Mouse (Mus musculus) CD4-positive, CD25-positive, alpha-beta regulatory T cell, adult 2 months (primary cell): ENCODE results near the gene E130308A19Rik.
A peak's percentile ranks its signal among the peaks of the same experiment; 100 is the strongest.

ENCODE experiments used
- DNase-seq: peaks from one replicate; pipeline ENCODE4 v3.0.0-alpha.2; 2012; ENCODE audit warnings: low read depth, low spot score

Gene E130308A19Rik

GRCm38 (mm10) chr4:59783685-59784279 is 157.8 kb downstream of the E130308A19Rik start:
- peak; percentile 98 for DNase-seq

- DNase-seq = no peak
These were observed 159.4 kb downstream of the E130308A19Rik start for GRCm38 (mm10) chr4:59785412-59785811.

- DNase-seq = peak; percentile 87
These were observed 160.7 kb downstream of the E130308A19Rik start for GRCm38 (mm10) chr4:59786661-59787060.

GRCm38 (mm10) chr4:59787126-59787525 is 161.1 kb downstream of the E130308A19Rik start:
- no peak for DNase-seq

- no peak for DNase-seq
These were observed 163.0 kb downstream of the E130308A19Rik start for GRCm38 (mm10) chr4:59789015-59789414.

GRCm38 (mm10) chr4:59793626-59794025 is 167.6 kb downstream of the E130308A19Rik start:
- DNase-seq = peak; percentile 32

GRCm38 (mm10) chr4:59794116-59794515 is 168.1 kb downstream of the E130308A19Rik start:
- peak; percentile 37 for DNase-seq

- DNase-seq = no peak
These were observed 169.9 kb downstream of the E130308A19Rik start for GRCm38 (mm10) chr4:59795788-59796455.

- DNase-seq = no peak
These were observed 174.2 kb downstream of the E130308A19Rik start for GRCm38 (mm10) chr4:59800181-59800580.

GRCm38 (mm10) chr4:59801489-59801888 is 175.5 kb downstream of the E130308A19Rik start, which contains the start of gene Inip:
Gene Inip, minus strand, starts transcription at chr4:59801589.
- no peak for DNase-seq

GRCm38 (mm10) chr4:59802107-59802506 is 176.1 kb downstream of the E130308A19Rik start:
- DNase-seq = no peak

GRCm38 (mm10) chr4:59802792-59803191 is 176.8 kb downstream of the E130308A19Rik start:
- DNase-seq = no peak

GRCm38 (mm10) chr4:59803358-59803757 is 177.3 kb downstream of the E130308A19Rik start:
- peak; percentile 43 for DNase-seq

GRCm38 (mm10) chr4:59804754-59805153 is 178.7 kb downstream of the E130308A19Rik start:
- no peak for DNase-seq

- peak; percentile 95 for DNase-seq
These were observed 179.4 kb downstream of the E130308A19Rik start, which contains the start of gene Snx30 for GRCm38 (mm10) chr4:59805181-59805967. Gene Snx30, plus strand, starts transcription at chr4:59805840.

GRCm38 (mm10) chr4:59805968-59806878 is 180.2 kb downstream of the E130308A19Rik start:
- DNase-seq = peak; percentile 62

- DNase-seq = no peak
These were observed 180.8 kb downstream of the E130308A19Rik start for GRCm38 (mm10) chr4:59806879-59807195.

GRCm38 (mm10) chr4:59807521-59807920 is 181.5 kb downstream of the E130308A19Rik start:
- DNase-seq = no peak

GRCm38 (mm10) chr4:59808396-59808795 is 182.4 kb downstream of the E130308A19Rik start:
- peak; percentile 27 for DNase-seq
